Mouse (Mus musculus): ENCODE measurements at regions not wholly inside any gene's neighbourhood (a gene's known extent, or its start where the extent isn't known, plus 50 kb on each side); places are given as distances from the start of the nearest gene placed in this dataset.

DNA sequence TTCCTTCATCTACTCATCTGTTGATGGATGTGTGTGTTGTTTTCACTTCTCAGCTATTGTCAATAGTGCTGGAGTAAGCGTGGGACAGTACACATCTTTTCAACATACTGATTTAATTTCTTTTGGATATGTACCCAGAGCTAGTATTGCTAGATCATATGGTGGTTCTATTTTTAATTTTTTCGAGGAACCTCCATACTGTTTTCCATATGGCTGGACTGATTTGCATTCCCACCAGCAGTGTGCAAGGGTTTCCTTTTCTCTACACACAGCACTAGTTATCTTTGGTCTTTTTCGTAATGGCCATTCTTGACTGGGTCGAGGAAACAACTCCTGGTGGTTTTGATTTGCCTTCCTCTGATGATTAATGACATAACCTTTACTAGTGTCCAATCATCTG, 943.0 kb downstream of the Gsdmc2 start:
- DNase-seq (ENCODE audit: low spot score in 2 of 2): no peak

GRCm38 (mm10) chr15:62889798-62890197, 955.2 kb downstream of the Gsdmc2 start:
- DNase-seq (ENCODE audit: low spot score in 2 of 2): no peak

DNA sequence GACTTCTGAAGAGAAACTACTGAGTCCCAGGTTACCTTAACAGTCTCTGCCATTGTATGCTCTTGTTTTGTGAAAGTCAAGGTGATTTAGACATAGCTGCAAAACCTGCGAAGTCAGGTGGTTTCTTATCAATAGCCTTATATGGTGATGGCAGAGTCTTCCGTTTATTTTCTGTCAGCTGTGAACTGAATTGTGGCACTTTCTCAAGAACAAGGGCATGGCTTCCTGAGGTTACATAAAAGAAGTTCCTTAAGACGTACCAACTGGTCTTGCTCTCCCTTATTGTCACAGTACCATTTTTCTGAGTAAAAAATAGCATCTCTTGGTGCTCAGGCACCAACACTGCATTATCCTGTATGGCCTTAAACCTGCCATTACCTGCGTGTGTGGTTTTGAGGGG, 959.6 kb downstream of the Gsdmc2 start:
- DNase-seq (ENCODE audit: low spot score in 2 of 2): no peak

GRCm38 (mm10) chr15:62871082-62871766, 973.8 kb downstream of the Gsdmc2 start:
- DNase-seq (ENCODE audit: low spot score in 2 of 2): no peak

- DNase-seq (ENCODE audit: low spot score in 2 of 2): no peak
Observed at GRCm38 (mm10) chr15:62862574-62862973, 982.4 kb downstream of the Gsdmc2 start.

- DNase-seq (ENCODE audit: low spot score in 2 of 2): no peak
Observed at GRCm38 (mm10) chr15:62861422-62861821, 983.6 kb downstream of the Gsdmc2 start.

- DNase-seq (ENCODE audit: low spot score in 2 of 2): no peak
Observed at GRCm38 (mm10) chr15:62849326-62849725, 995.7 kb downstream of the Gsdmc2 start.

- DNase-seq (ENCODE audit: low spot score in 2 of 2): no peak
Observed at GRCm38 (mm10) chr15:62845884-62846283, 999.1 kb downstream of the Gsdmc2 start.

- DNase-seq (ENCODE audit: low spot score in 2 of 2): no peak
Observed at GRCm38 (mm10) chr15:62825586-62825985, 1019.4 kb downstream of the Gsdmc2 start.

DNA sequence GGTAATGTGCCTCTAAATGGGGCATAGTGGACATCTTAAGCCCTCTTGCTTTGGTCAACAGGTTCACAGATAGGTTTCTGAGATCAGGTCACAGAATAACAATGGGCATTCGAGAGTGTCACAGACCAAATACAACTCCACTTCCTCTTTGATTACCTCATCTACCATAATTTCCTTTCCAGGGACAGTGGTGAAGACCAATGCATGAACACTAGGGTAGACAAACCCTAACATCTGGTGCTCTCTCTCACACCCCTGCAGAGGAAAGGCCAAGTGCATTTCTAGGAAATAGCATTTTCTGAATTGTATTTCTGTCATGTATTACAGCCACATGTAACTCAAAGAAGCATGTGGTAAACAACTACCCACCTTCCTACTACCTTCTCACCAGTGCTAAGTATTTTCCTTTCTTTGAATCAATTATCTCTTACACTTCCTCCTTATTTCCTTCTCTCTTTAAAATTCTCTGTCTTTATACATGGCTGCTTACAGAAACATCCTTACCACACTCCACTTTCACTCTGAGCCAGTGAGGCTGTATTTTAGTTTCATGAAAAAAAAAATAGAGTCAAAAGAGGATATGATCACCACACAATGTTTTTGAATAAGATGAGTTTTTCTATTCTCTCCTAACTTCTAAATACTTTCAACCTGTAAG, 1021.0 kb downstream of the Gsdmc2 start:
- DNase-seq (ENCODE audit: low spot score in 2 of 2): no peak

- no peak for DNase-seq (ENCODE audit: low spot score in 2 of 2)
Observed at GRCm38 (mm10) chr15:62822305-62822704, 1022.7 kb downstream of the Gsdmc2 start.

- DNase-seq (ENCODE audit: low spot score in 2 of 2): no peak
Observed at GRCm38 (mm10) chr15:62813093-62813492, 1031.9 kb downstream of the Gsdmc2 start.

DNA sequence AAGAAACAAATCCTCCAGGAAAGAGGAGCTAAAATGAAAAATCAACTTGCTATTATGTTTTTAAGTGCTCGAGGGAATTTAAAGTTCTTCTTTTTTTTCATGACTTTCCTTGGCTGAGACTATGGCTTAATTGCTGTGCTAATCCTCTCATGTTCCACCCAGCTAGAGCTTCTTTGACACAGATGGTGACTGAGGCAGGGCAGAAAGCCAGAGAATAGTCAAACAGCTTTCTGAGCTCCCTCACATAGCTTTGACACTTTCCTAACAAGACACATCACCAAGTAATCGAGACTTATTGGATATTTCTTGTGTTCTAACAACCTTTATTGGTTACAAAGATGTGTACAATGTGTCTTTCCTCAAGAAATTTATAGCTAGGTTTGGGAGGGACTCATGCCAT, 1033.0 kb downstream of the Gsdmc2 start:
- DNase-seq (ENCODE audit: low spot score in 2 of 2): no peak

GRCm38 (mm10) chr15:62809320-62809719, 1035.7 kb downstream of the Gsdmc2 start:
- no peak for DNase-seq (ENCODE audit: low spot score in 2 of 2)

GRCm38 (mm10) chr15:62808087-62808808, 1036.7 kb downstream of the Gsdmc2 start:
- DNase-seq (ENCODE audit: low spot score in 2 of 2): no peak

- DNase-seq (ENCODE audit: low spot score in 2 of 2): no peak
Observed at GRCm38 (mm10) chr15:62807364-62807763, 1037.6 kb downstream of the Gsdmc2 start.

- no peak for DNase-seq (ENCODE audit: low spot score in 2 of 2)
Observed at GRCm38 (mm10) chr15:62802770-62803169, 1042.2 kb downstream of the Gsdmc2 start.

- no peak for DNase-seq (ENCODE audit: low spot score in 2 of 2)
Observed at GRCm38 (mm10) chr15:62798731-62799130, 1046.2 kb downstream of the Gsdmc2 start.

- DNase-seq (ENCODE audit: low spot score in 2 of 2): no peak
Observed at GRCm38 (mm10) chr15:62793569-62793968, 1051.4 kb downstream of the Gsdmc2 start.

GRCm38 (mm10) chr15:62792084-62792483, 1052.9 kb downstream of the Gsdmc2 start:
- no peak for DNase-seq (ENCODE audit: low spot score in 2 of 2)

DNA sequence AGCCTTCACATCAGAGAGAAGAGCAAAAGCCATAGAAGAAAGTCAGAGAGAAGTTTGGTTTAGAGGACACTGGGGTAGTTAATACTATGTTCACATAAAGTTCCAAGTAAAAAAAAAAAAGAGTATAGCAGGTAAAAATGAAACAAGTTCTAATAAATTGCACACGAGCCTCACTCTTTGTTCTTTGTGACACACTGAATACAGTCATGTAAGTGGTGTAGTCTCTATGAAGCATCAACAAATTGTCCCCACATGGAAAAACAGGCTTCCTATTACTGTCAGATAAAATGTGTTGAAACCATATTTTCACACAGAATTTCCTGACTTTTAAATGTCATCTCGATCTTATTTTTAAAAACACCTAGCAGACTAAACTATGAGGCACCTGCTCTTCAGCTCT, 1057.2 kb downstream of the Gsdmc2 start:
- DNase-seq (ENCODE audit: low spot score in 2 of 2): no peak

- DNase-seq (ENCODE audit: low spot score in 2 of 2): no peak
Observed at GRCm38 (mm10) chr15:62786315-62786714, 1058.7 kb downstream of the Gsdmc2 start.
